Mouse (Mus musculus) heart, embryonic 14.5 days (tissue): ENCODE measurements at regions not wholly inside any gene's neighbourhood (a gene's known extent, or its start where the extent isn't known, plus 50 kb on each side); places are given as distances from the start of the nearest gene placed in this dataset.

Experiments used
- ATAC-seq: fragments of 200-750 bp; cut with Nextera tagmentation; 2 replicates; pipeline ENCODE4 v1.8.0; 2017; ENCODE audit warnings: low read depth, moderate TSS enrichment; ENCODE audit not compliant: insufficient number of reproducible peaks, insufficient read depth, low FRiP score
- H3K27ac ChIP-seq, 2 experiments: fragments of 200-500 bp in 1 of 2; fragments of 300-500 bp in 1 of 2; sonication (generic) in 1 of 2; replicated peaks in 1 of 2; 2 replicates each; pipeline ENCODE4 v1.5.1; 2012 to 2014; ENCODE audit warnings: low read depth in 2 of 2, low read length in 2 of 2, control low read depth in 1 of 2, mild to moderate bottlenecking in 1 of 2, mixed read lengths in 1 of 2; ENCODE audit not compliant: control insufficient read depth in 1 of 2, insufficient read depth in 1 of 2
- H3K27me3 ChIP-seq: fragments of 300-500 bp; sonication (generic); 2 replicates; pipeline ENCODE4 v1.6.1; 2014; ENCODE audit warnings: mild to moderate bottlenecking, low read length, control low read depth; ENCODE audit not compliant: control insufficient read depth, insufficient read depth
- H3K36me3 ChIP-seq: fragments of 300-500 bp; sonication (generic); 2 replicates; pipeline ENCODE4 v1.6.1; 2014; ENCODE audit warnings: mild to moderate bottlenecking, control low read depth, low read length, mixed read lengths; ENCODE audit not compliant: control insufficient read depth, insufficient read depth
- H3K4me1 ChIP-seq, 2 experiments: fragments of 200-500 bp in 1 of 2; fragments of 300-500 bp in 1 of 2; sonication (generic) in 1 of 2; 2 replicates each; pipeline ENCODE4 v1.6.1; 2012 to 2014; ENCODE audit warnings: low read length in 2 of 2, control low read depth in 1 of 2, mixed read lengths in 1 of 2; ENCODE audit not compliant: control insufficient read depth in 2 of 2, insufficient read depth in 2 of 2
- H3K4me2 ChIP-seq: fragments of 300-500 bp; sonication (generic); 2 replicates; pipeline ENCODE4 v1.6.1; 2014; ENCODE audit warnings: mild to moderate bottlenecking, low read length
- H3K4me3 ChIP-seq, 2 experiments: fragments of 200-500 bp in 1 of 2; fragments of 300-500 bp in 1 of 2; sonication (generic) in 1 of 2; 2 replicates each; pipeline ENCODE4 v1.5.1; 2012 to 2014; ENCODE audit warnings: low read length in 2 of 2, mild to moderate bottlenecking in 2 of 2, control low read depth in 1 of 2, low read depth in 1 of 2, moderate library complexity in 1 of 2; ENCODE audit not compliant: control insufficient read depth in 1 of 2, insufficient read depth in 1 of 2
- H3K9ac ChIP-seq: fragments of 300-500 bp; sonication (generic); 2 replicates; pipeline ENCODE4 v1.6.1; 2014; ENCODE audit warnings: mild to moderate bottlenecking, low read length
- H3K9me3 ChIP-seq: fragments of 300-500 bp; sonication (generic); 2 replicates; pipeline ENCODE4 v1.6.1; 2016; ENCODE audit warnings: low read length, control low read depth; ENCODE audit not compliant: control insufficient read depth
- WGBS: fragments of 180-500 bp; shearing (Covaris S2); extraction: QIAGEN DNeasy Blood & Tissue Kit; methylation state at CpG from one replicate; pipeline ENCODE4 v1.1.7; 2014; 5-methylcytosine and 5-hydroxymethylcytosine counted together

DNA sequence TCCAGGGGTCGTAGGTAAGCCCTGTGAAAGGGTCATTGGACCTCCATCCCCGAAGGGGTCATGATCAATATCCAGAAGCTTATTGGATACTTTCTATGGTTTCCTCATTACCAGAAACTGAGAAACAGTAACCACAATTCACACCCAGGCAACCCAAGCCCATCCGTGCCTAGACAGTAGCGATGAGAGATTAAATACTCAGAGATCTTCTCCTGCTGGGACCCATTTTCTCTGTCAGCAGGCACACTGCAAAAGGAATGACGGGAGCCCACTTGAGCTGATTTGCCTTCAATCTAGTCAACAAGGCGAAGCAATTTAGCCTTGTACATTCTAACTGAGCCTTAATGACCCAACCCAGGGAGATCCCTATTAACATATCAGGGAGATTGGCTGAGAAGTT lies 632.0 kb upstream of the Adamts9 start:
- Histone ChIP-seq H3K36me3 (no peaks in the 10 kb centered on the region), H3K9me3 (no peaks in the 10 kb centered on the region), H3K27ac (no peak overlapping the region), H3K4me2 (no peak overlapping the region), H3K4me3 (no peak overlapping the region), H3K4me1 (0 out of 4 replicates have a peak, but pooled peaks cover 0 to 3% of the 10 kb centered on the region in 2 experiments), H3K27me3 (no peaks in the 10 kb centered on the region), H3K9ac (no peak overlapping the region)
- whole genome bisulfite sequencing = 76% methylated on average over 6 of the region's 6 CpGs
- ATAC-seq = no peak

DNA sequence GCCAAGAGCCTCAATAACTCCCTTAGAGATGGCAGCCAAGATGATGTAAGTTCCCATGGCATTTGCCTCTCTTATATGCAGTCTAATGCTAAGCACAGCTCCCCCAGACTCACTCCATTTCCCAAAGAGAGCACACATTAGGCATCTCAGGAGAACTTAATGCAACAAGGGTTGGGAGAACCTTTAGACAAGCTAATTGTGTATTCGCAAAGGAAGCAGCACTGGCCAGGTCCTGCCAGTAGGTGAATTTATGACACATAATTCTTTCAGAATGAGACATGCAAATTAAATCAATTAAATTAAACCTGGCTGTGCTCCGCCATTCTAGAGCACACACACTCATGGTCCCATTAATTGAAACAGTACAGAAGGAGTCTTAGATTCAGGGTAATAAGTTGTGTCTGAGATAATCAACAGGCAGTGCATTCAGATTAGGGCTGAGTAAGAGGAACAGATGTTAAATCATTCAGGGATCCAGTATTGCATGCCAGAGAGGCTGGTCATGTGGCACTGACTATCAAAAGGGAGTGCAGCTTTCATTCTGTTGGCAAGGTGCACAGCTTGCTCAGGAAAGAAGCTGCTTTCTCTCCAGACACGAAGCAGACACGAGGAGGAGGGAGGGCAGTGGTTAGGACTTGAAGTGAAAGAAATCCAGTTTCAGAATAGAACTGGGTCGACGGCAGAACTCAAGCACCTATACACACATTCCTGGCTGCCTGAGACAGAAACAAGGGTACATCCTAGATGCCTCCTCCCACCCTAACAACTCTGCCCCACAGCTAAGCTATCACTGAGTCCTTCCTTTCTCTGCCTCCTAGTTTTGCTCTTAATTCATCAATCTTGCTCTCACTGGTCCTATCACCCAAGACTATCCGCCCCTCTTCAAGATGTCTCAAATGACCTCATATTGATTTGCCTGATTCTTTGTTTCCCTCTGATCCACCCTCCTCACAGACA lies 630.7 kb upstream of the Adamts9 start:
- H3K4me1 ChIP-seq = 0 out of 4 replicates have a peak, but pooled peaks cover 0 to 3% of the 10 kb centered on the region in 2 experiments
- no peak overlapping the region for H3K9ac ChIP-seq
- H3K4me3 ChIP-seq = no peak overlapping the region
- H3K4me2 ChIP-seq = no peak overlapping the region
- H3K9me3 ChIP-seq = no peaks in the 10 kb centered on the region
- WGBS = 55% methylated on average over 7 of the region's 7 CpGs
- H3K27ac ChIP-seq = no peak overlapping the region
- H3K36me3 ChIP-seq = no peaks in the 10 kb centered on the region
- H3K27me3 ChIP-seq = no peaks in the 10 kb centered on the region
- no peak; the same call in 1 of the 2 replicates for ATAC-seq

DNA sequence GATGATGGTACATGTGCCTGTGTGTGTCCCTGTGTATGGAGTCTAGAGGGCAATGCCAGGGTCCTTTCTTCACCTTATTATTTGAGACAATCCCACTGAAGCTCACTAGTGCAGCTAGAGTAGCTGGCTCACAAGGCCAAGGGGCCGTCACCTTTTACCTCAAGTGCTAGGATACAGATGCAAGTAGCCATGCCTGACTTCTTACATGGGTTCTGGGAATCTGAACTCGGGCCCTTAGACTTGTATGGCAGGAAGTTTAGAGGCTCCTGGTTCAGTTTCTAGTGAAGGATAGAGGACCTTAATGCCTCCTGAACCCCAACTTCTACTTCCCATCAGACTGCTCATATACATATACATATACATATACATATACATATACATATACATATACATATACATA lies 626.6 kb upstream of the Adamts9 start:
- Histone ChIP-seq H3K4me2 (no peak overlapping the region), H3K4me1 (0 out of 4 replicates have a peak, but pooled peaks cover 0 to 3% of the 10 kb centered on the region in 2 experiments), H3K36me3 (no peaks in the 10 kb centered on the region), H3K9me3 (no peaks in the 10 kb centered on the region), H3K9ac (no peak overlapping the region), H3K27me3 (no peaks in the 10 kb centered on the region), H3K27ac (no peak overlapping the region), H3K4me3 (no peak overlapping the region)
- no peak for ATAC-seq
- 87% methylated on average over 2 of the region's 2 CpGs for WGBS

DNA sequence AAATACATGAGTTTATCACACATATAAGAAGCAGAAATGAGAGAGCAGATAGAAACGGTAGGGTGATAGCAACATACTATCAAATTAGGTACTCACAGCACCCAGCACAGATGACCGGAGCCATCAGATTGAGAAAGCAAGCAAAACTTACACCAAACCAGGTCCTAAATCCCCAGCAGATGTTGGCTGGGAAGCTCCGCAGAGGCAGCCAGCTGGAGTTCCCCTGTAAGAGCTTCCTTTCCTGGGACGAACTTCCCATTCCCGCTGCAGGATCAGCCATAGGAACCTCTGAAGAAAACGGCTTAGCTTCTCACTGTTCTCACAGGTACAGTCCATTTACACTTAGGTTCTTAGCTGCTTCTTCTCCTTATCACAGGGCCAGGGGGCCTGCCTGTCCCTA lies 625.9 kb upstream of the Adamts9 start:
- Histone ChIP-seq H3K9me3 (no peaks in the 10 kb centered on the region), H3K27ac (no peak overlapping the region), H3K4me1 (0 out of 4 replicates have a peak, but pooled peaks cover 0 to 2% of the 10 kb centered on the region in 2 experiments), H3K4me2 (no peak overlapping the region), H3K4me3 (no peak overlapping the region), H3K9ac (no peak overlapping the region), H3K27me3 (no peaks in the 10 kb centered on the region), H3K36me3 (no peaks in the 10 kb centered on the region)
- WGBS = 52% methylated on average over 6 of the region's 6 CpGs
- no peak for ATAC-seq

DNA sequence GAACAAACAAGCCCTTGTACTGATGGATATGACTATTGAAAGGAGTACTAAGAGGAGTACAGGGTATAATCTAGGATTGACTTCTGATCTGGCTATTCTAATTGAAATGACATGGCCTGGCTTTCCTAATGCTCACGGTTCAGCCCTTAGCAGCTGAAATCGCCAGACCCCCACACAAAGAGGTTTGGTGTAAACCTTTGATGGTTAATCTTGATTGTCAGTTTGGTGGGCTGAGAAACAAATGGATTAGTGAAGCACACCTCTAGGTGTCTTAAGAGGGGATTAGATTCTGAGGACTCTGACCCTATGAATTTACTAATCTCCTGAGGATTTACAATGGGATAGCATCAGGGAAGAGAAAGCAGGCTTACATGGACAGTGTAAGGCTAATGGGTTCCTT lies 623.4 kb upstream of the Adamts9 start:
- Histone ChIP-seq H3K4me2 (no peak overlapping the region), H3K36me3 (no peaks in the 10 kb centered on the region), H3K27ac (no peak overlapping the region), H3K9me3 (no peaks in the 10 kb centered on the region), H3K4me3 (no peak overlapping the region), H3K4me1 (no peaks in the 10 kb centered on the region), H3K9ac (no peak overlapping the region), H3K27me3 (no peaks in the 10 kb centered on the region)
- 34% methylated on average over 2 of the region's 2 CpGs for WGBS
- ATAC-seq = no peak

DNA sequence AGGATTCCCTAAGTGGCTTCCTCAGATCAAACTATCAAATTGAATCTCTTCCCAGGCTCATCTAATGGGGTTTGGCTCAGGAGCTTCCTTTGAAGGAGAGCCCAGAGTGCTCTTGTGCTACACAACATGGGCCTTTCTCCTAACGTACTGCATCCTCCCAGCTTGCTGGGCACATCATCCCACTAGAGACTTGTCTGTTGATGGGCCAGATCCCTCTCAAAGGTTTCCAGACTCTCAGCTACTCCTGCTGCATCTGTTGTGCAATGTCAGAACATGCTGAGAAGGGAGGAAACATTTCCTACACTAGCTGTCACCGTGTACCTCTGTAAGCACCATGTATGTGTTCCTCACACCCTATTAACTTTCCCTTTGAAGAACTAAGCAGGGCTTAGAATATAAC lies 605.0 kb upstream of the Adamts9 start:
- H3K4me3 ChIP-seq = no peak overlapping the region
- WGBS = 73% methylated on average over 2 of the region's 2 CpGs
- ATAC-seq = no peak

DNA sequence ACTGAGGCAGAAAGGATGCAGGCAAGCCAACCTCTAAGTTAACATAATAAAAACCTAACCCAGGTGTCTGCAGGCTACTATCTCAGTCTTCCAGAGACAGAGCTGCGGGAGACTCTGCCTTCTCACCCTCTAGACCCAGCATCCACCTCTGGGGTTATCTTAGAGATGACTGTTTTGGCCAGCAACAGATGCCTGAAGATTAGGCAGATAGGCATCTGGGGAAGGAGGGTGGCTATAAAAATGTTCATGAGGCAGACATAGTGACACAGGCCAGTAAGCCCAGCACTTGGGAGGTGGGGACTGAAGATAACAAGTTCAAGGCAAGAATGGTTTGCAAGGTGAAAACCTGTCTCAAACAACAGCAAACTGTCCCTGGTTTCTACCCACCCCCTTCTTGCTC lies 601.0 kb upstream of the Adamts9 start:
- H3K27ac ChIP-seq = no peak overlapping the region
- H3K36me3 ChIP-seq = no peaks in the 10 kb centered on the region
- H3K4me3 ChIP-seq = no peak overlapping the region
- no peaks in the 10 kb centered on the region for H3K27me3 ChIP-seq
- ATAC-seq = no peak
- no peaks in the 10 kb centered on the region for H3K4me1 ChIP-seq
- 45% methylated on average over 1 of the region's 1 CpGs for WGBS
- H3K9ac ChIP-seq = no peak overlapping the region
- no peaks in the 10 kb centered on the region for H3K9me3 ChIP-seq
- H3K4me2 ChIP-seq = no peak overlapping the region

More for the DNA sequence above, 605.0 kb upstream of the Adamts9 start:
- Histone ChIP-seq H3K9me3 (no peaks in the 10 kb centered on the region), H3K27me3 (no peaks in the 10 kb centered on the region), H3K4me1 (no peaks in the 10 kb centered on the region), H3K4me2 (no peak overlapping the region), H3K36me3 (no peaks in the 10 kb centered on the region), H3K9ac (no peak overlapping the region), H3K27ac (no peak overlapping the region)
